Mouse (Mus musculus) CD4-positive naive resting alpha-beta T cell, adult 57 days (primary cell): ENCODE data around the gene Trp53rkb. TPM values are rescaled to one million over a fixed set of nuclear protein-coding genes. Genes with fewer than 3 reads are reported as not detected.

ENCODE experiments used
- total RNA-seq: library from RNA; stranded (reverse); gene quantifications from one replicate; pipeline ENCODE4 v1.2.4, GENCODE M21; 2023

The Trp53rkb gene
- total RNA-seq = 11.7 TPM

GRCm38 (mm10) chr2:166792355-166792754 is at the start of gene Trp53rkb:
TSS of gene Trp53rkb (plus strand) at chr2:166792531.

GRCm38 (mm10) chr2:166805250-166806172 is 13.2 kb downstream of the Trp53rkb start, which contains the start of gene Arfgef2:
TSS of gene Arfgef2 (plus strand) at chr2:166805588.

Other genes starting within 250 kb of the Trp53rkb start
- 179 TPM for gene Prex1, start 78.7 kb upstream of the Trp53rkb start, total RNA-seq
- gene Arfgef2, start 13.1 kb downstream of the Trp53rkb start, total RNA-seq = 49.8 TPM
- gene Cse1l, start 113.5 kb downstream of the Trp53rkb start, total RNA-seq = 56.0 TPM
- gene Stau1, start 203.8 kb downstream of the Trp53rkb start, total RNA-seq = 77.8 TPM
- gene Ddx27, start 222.7 kb downstream of the Trp53rkb start, total RNA-seq = 92.6 TPM